Mouse (Mus musculus) heart, adult 18-20 months (tissue): ENCODE results near the gene Dhx40. TPM values are rescaled to one million over a fixed set of nuclear protein-coding genes. Genes with fewer than 3 reads are reported as not detected.
A peak's percentile ranks its signal among the peaks of the same experiment; 100 is the strongest.
"Not testable (repeated sequence)": the region's sequence is repeated elsewhere in the genome, so short reads cannot be mapped to it uniquely, and the experiment has no call there.

Source experiments
- DNase-seq, 2 experiments: peaks; one replicate each; pipeline ENCODE4 v3.0.0; 2021 to 2022; ENCODE audit warnings: mixed read lengths in 1 of 2
- total RNA-seq, 2 experiments: library from RNA; stranded (reverse); gene quantifications; 2 replicates each; pipeline ENCODE4 v1.2.3; 2021

The Dhx40 gene
- total RNA-seq, 2 experiments from 2014 or later = 15.0 to 16.8 TPM

DNA sequence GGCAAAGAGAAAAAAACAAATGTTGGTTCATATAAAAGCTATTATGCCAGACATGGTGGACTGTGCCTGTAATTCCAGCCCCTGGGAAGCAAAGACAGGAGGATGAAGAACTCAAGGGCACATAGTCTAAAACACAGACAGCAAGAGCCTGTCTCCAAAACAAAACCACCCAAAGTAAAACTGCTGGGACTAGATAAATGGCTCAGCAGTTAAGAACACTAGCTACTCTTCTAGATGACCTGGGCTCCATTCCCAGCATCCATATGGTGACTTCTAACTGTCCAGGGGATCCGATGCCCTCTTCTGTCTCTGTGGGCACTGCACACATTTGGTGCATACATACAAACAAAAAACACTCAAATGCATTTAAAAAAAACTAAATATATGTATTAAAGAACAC, 56.5 kb downstream of the Dhx40 start:
- no peak for DNase-seq

GRCm38 (mm10) chr11:86749776-86750423, 57.6 kb downstream of the Dhx40 start:
- DNase-seq = no peak

DNA sequence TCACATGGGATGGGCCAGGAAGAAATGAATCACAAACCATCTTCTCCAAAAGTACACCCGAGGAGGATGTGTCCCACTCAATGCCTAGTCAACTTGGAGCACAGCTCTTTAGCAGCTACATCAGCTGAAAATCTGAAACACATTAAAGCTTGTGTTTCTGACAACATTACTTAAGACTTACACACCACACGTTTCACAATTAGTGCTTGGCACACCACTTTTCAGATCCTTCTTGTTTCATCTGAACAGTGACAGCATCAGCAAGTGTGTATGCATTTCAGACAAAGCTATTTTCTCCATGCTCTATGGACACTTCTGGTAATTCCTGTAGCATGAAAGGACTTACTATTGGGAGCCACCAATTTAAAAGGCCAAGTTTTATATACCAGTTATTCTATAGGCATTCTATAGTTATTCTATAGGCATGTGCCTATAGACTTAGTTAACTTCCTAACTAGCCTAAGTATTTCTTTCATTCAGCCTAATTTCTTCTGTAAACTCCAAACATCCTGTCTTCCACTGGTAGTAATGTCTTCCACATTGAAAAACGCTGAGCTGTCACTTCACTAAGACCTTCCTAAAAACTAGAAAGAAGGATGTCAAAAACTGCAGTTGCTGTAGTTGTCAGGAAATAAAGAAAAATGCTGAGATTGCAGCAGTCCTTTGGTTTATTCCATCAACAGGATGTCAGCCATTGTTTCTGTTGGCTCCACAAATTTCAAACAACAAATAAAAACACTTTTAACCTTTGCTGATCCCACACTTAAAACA, 61.7 kb downstream of the Dhx40 start:
- DNase-seq = peak in 1 of 2 experiments; percentile 38

- no peak for DNase-seq
These were observed 64.9 kb downstream of the Dhx40 start for GRCm38 (mm10) chr11:86742605-86743004.

- no peak for DNase-seq
These were observed 66.0 kb downstream of the Dhx40 start for GRCm38 (mm10) chr11:86741505-86741904.

- DNase-seq = no peak
These were observed 68.1 kb downstream of the Dhx40 start for GRCm38 (mm10) chr11:86739470-86739869.

GRCm38 (mm10) chr11:86738956-86739355, 68.6 kb downstream of the Dhx40 start:
- no peak for DNase-seq

GRCm38 (mm10) chr11:86738308-86738707, 69.2 kb downstream of the Dhx40 start:
- DNase-seq = not testable (repeated sequence)

GRCm38 (mm10) chr11:86737301-86738000, 70.1 kb downstream of the Dhx40 start:
- no peak for DNase-seq

DNA sequence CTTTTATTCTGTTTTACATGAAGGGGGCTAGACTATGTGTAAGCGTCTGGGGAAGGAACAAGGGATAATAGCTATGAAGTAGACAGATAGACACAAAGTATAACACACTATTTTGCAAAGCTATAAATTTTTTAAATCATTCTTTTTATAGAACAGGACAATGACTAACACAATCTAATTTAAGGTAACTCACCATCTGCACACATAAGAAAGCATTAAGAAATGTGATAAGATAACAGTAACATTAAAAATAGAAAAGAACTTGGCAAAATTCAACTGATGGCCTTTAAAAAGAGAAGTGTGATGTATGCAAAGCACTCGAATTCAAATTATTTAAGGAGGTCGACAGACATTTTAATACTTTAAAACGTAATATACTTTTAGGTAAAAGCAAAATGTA, 72.6 kb downstream of the Dhx40 start:
- no peak for DNase-seq

DNA sequence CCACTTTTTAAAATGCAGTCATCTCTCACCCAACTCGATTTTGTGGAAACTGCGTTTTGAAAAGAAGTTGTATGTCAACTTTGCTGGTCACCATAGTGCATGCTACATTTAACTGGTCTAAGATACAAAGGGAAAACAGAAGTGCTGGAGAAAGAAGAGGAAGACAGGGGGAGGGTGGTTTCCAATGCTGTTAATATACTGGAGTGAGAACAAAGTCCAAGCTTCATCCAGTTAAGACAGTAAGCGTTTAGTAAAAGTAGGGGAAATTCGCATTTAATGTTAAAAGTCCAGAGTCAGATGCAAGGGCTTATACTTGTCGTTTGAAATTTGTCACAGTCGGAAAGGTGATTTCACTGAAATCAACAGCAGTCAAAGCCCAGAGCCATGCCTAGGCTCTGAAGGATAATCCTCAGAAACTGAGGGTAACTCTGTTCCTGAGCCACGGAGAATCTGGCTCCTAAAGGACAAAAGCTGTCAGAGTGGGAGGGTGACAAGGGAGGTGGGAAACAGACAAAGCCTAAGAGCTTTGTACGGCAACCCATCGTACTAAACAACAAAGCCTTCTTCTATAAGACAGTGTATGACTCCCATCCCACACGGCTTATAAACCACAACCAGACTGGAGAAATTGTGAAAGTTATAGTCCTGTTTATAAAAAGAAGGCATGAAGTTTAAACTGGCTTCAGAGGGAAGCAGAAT, 73.2 kb downstream of the Dhx40 start:
- no peak for DNase-seq

GRCm38 (mm10) chr11:86731443-86731842, 76.1 kb downstream of the Dhx40 start:
- DNase-seq = peak; percentile 57 to 68

- no peak for DNase-seq
These were observed 81.9 kb downstream of the Dhx40 start for GRCm38 (mm10) chr11:86725607-86726006.

DNA sequence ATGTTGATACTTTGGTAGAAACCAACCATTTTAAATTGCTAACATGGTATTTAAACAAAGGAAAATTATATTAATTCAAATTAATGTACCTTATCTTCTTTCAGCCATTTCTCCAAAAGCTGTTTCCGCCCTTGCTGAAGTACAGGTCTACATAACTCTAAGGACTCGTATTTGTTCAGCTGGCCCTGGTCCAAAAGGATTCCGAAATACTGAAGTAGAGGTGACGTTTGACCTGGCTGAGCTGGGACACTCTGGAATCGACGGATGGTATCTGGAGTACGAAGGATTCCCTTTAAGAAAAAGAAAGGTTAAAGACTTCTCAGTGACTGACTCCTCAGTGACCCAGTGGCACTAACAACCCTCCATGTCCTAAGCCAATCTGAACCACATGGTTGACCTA, 82.6 kb downstream of the Dhx40 start:
- no peak for DNase-seq

DNA sequence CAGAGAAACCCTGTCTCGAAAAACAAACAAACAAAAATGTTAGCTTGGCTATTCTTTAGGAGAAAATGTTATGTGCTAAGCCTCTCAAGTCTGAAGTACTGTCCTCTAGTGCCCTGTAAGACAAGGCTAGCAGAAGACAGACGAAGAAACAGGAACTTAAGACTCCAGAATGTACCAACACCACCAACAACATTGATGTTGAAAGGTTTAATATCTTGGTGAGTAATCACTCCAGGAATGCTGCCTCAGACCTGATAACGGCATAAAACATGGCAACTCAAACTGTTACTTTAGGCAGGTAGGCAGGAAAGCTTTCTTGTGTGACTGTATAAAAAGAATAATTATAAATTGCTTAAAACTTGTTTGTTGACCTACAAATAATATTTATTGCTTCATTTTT, 83.5 kb downstream of the Dhx40 start:
- DNase-seq = no peak

DNA sequence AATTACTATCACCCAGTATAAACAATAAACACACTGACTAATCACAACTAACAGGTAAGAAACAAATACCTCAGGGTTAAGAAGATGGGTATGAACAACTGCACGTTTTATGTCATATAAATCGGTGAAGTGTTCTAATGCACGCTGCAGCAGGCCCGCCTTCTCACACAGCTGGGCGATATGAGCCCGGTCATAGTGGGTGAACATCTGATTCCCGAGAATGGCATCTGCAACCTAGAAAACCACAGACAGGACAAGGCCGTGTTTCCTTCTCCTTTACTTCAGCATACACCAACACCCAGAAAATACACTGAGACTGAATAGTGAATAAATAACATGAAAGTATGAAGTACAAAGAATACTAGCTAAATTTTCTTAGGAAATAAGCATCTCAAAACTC, 88.2 kb downstream of the Dhx40 start:
- DNase-seq = peak in 1 of 2 experiments; percentile 27

Other genes starting within 250 kb of the Dhx40 start
- gene Vmp1, start 123.9 kb downstream of the Dhx40 start, total RNA-seq = 10 to 100 TPM; 63.1 to 72.5 TPM
- 1 to 10 TPM; 6.8 to 7.0 TPM for gene Ptrh2, start 123.8 kb downstream of the Dhx40 start, total RNA-seq
- gene Cltc, start 50.2 kb downstream of the Dhx40 start, total RNA-seq = 100 to 1,000 TPM; 138 to 157 TPM
- gene Ypel2, start 186.0 kb upstream of the Dhx40 start, total RNA-seq = 10 to 100 TPM; 21.4 to 25.5 TPM